Mouse (Mus musculus) brown adipose tissue, adult 24 weeks (tissue): ENCODE measurements around the gene Mlxipl. TPM values are rescaled to one million over a fixed set of nuclear protein-coding genes. Genes with fewer than 3 reads are reported as not detected.
"Not testable (repeated sequence)": the region's sequence is repeated elsewhere in the genome, so short reads cannot be mapped to it uniquely, and the experiment has no call there.

Source experiments
- H3K27ac ChIP-seq: fragments of 200-500 bp; replicated peaks from 2 replicates; pipeline ENCODE4 v1.5.1; 2012; ENCODE audit warnings: low read depth, mild to moderate bottlenecking, low read length
- H3K4me1 ChIP-seq: fragments of 200-500 bp; 2 replicates; pipeline ENCODE4 v1.6.1; 2012; ENCODE audit warnings: low read length, mixed read lengths; ENCODE audit not compliant: control insufficient read depth, insufficient read depth, insufficient read length
- H3K4me3 ChIP-seq: fragments of 200-500 bp; 2 replicates; pipeline ENCODE4 v1.5.1; 2012; ENCODE audit warnings: low read depth, mild to moderate bottlenecking, low read length, moderate library complexity; ENCODE audit not compliant: insufficient read depth
- polyA plus RNA-seq: library from polyadenylated mRNA; stranded (reverse); fragments of >200 nt; gene quantifications from 2 replicates; pipeline ENCODE4 v1.2.4, GENCODE M21; 2012; ENCODE audit not compliant: missing spikeins, insufficient read depth, insufficient read length

Mlxipl gene
- 174 and 262 TPM in 2 replicates for polyA plus RNA-seq

DNA sequence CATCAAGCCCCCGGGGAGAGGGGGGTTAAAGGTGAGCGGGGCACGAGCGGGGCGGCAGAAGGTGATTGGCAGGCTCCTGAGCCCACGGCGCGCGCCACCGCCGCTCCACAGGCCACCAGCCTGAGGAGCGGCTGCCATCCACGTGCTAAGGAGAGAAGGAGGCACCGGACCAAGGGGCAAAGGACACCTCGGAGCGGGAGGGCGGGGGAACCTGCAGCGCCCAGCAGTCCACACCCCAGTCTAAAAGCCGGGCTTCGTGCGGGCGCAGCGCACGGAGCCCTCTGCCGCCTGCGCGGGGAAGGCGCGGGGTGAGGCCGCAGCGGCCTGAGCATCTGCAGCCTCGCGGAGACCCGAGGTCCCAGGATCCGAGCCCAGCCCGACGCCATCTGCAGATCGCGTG, at the start of gene Mlxipl:
Gene Mlxipl (plus strand): TSS at position 238 of the 400 bp plus-strand sequence.
- no peaks in the 10 kb centered on the region for H3K4me1 ChIP-seq
- peak within 1 kb of the TSS; percentile 40 for H3K4me3 ChIP-seq
- no peak within 1 kb of the TSS for H3K27ac ChIP-seq

DNA sequence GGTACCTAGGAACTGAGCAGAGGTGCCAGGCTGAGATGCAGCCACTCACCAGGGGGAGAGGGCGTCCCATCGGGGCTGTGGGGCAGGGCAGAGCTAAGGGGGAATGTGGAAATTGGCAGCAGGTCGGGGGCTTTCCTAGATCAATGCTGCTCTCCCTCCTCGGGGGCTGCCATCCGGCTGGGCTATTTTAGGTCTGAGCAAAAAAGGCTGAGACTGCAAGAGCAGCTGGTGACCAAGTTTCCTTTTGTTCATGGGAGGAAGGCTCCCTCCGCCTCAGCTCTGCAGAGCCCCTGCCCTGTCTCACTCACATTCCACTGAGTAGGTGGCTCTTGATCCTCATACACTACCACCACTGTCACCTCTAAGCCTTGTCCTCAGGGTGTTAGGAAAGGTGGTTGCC, 49.6 kb upstream of the Mlxipl start:
- no peak overlapping the region for H3K27ac ChIP-seq
- H3K4me1 ChIP-seq, result no peaks in the 10 kb centered on the region
- no peak overlapping the region for H3K4me3 ChIP-seq

DNA sequence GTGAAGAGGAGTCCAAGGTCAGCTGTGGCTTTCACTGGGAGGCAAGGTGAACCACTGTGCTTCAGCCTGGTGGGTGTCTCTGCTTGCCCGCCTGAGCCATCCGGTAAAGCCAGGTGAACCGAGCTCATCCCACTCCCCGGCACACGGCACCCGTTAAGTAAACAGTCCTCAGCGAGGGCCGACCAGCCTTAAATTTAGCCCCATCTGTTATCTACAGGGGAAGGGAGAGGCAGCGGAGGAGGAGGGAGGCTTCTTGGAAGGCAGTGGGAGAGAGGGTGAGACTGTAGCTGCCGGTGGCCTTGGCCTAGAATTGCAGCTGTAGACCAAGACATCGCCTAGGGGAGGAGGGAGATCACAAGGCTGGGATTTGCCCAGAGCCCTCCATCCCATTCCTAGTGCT, 48.9 kb upstream of the Mlxipl start:
- Histone ChIP-seq H3K4me3 (no peak overlapping the region), H3K4me1 (no peaks in the 10 kb centered on the region), H3K27ac (no peak overlapping the region)

DNA sequence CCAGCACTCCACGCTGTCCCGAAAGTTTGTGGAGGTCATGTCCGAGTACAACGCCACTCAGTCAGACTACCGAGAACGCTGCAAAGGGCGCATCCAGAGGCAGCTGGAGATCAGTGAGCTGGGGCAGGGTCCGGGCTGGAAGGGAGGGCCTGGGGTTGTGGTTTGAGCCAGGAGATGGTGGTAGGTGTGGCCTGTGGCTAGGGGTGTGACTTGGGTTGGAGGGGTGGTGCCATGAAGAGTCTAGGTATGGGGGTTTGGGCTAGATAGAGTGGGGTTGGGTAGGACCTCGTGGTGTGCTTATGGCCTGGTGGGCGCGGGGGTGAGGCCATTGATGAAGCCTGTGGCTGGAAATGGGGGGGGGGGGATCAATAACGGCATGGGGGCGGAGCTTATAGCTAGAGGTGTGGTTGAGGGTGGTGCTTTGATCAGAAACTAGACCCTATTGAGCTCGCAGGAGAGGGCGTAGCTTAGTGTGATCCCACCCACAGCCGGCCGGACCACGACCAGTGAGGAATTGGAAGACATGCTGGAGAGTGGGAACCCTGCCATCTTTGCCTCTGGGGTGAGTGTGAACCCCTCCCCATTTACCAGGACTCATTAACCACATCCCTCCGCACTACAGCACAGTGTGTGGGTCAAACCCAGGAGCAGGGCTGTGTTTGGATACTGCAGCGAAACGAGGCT, 47.4 kb upstream of the Mlxipl start:
- no peaks in the 10 kb centered on the region for H3K4me1 ChIP-seq
- H3K27ac ChIP-seq, result no peak overlapping the region
- H3K4me3 ChIP-seq, result no peak overlapping the region

DNA sequence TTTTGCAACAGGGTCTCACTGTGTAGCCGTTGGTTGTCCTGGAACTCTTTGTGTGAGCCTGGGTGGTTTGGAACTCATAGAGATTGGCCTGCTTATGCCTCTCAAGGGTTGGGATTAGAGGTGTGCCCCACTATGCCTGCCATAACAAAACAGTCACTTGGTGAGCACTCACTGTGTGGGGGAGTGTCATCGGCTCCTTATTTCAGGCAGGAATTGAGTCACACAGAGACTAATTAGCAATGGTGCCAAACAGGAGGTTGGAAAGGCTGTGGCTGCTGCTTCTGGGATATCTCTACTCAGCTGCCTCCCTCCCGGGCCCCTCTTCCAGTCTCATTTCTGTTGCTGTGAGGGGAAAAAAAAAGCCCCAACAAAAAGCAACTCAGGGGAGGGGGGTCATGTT, 45.1 kb upstream of the Mlxipl start:
- Histone ChIP-seq H3K27ac (no peak overlapping the region), H3K4me1 (no peaks in the 10 kb centered on the region), H3K4me3 (no peak overlapping the region)

DNA sequence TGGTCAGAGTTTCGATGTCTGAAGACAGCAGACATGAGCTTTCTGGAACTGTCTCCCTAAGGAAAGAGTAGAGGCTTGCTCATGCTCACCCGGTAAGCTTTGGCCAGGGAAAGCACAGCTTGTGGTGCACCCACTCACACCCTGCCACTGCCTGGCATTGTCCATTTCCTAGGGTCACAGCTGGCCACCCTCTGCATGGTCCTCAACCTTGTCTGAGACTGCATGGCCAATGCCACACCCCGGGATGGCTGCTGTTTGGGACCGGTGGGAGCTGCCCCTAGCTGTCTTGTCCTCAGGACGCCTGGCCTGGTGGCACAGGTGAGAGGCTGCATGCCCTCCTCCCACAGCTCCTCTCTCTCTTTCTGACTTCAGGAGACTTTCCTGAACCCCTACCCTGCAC, 41.2 kb upstream of the Mlxipl start:
- no peak overlapping the region for H3K4me3 ChIP-seq
- no peak overlapping the region for H3K27ac ChIP-seq
- H3K4me1 ChIP-seq, result no peaks in the 10 kb centered on the region

DNA sequence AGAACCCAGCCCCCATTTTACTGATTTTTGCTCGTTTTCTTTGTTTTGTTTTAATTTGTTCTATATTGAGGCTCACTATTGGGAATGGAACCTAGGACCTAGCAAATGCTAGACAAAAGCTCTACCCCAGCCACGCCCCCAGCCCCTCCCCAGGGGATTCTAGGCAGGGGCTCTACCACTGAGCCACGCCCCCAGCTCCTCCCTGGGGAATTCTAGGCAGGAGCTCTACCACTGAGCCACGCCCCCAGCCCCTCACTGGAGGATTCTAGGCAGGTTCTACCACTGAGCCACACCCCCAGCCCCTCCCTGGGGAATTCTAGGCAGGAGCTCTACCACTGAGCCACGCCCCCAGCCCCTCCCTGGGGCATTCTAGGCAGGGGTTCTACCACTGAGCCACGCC, 40.4 kb upstream of the Mlxipl start:
- H3K4me1 ChIP-seq, H3K4me3 ChIP-seq, H3K27ac ChIP-seq: not testable (repeated sequence)

DNA sequence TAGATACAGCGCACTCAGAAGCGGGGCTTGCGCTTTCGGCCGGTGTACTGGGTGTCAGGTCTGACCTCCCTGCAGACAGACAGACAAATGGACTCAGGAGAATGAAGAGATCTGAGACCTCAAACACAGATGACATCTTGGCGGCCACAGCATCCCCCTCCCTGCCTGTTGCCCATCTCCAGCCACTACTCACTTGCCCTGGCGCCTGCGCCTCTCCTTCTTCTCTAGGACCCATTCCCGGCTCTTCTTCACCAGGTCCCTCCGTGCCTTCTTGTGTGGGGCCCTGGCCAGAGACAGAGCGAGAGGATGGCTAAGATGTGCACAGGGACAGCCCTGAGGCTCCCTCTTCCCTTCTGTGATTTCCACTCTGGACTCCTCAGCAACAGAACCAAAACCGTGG, 36.3 kb upstream of the Mlxipl start:
- no peak overlapping the region for H3K27ac ChIP-seq
- H3K4me1 ChIP-seq, result no peaks in the 10 kb centered on the region
- no peak overlapping the region for H3K4me3 ChIP-seq

DNA sequence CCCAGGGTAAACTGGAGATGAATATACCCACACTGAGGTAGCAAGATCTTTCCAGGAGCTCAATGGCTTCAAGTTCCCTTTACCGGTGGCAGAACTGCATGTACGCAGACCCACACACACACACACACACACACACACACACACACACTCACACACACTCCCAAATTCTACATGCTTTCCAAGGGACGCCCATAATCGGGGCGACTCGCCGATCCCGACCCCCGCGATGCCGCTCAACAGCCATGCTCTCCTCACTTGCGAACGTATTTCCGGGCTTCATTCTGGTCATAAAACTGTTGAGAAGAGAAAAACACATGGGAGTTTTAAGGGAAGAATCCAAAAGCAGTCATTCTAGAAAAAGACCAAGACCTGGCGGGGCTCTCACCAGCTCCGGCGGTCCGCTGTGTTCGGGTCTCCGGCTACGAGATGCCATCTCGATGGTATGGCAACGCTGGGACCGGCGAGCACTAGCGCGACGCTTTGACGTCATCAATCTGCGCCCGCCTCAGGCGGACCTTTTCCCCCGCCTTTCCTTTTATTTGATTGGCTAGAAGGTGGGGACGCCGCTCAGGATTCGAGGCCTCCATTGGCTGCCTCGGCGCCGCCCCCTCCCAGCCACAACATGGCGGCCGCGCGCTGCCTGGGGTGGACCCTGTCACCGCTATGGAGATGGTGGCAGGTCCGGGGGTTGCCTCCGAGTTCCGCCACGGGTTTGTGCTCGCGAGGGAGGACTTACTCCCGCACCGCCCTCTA, 25.9 kb upstream of the Mlxipl start, which contains the start of gene Dnajc30:
Gene Dnajc30 (plus strand): TSS at position 574 of the 753 bp plus-strand sequence.
- H3K4me1 ChIP-seq, result peaks cover 2% of the 10 kb centered on the region; the same call in 1 of the 2 replicates
- peak within 1 kb of the TSS; percentile 94 for H3K4me3 ChIP-seq
- H3K27ac ChIP-seq, result peak within 1 kb of the TSS; percentile 62

DNA sequence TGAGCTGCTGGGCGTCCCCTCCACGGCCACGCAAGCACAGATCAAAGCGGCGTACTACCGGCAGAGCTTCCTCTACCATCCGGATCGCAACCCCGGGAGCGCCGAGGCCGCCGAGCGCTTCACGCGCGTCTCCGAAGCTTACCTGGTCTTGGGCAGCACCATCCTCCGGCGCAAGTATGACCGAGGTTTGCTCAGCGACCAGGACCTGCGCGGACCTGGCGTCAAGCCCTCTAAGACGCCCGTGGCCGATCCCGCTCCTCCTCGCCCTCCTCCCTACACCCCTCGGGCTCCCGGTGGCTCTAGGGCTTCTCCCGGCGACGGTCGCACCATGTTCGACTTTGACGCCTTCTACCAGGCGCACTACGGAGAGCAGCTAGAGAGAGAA, 25.3 kb upstream of the Mlxipl start:
- Histone ChIP-seq H3K27ac (peak overlapping the region; percentile 62), H3K4me1 (peaks cover 2% of the 10 kb centered on the region; the same call in 1 of the 2 replicates), H3K4me3 (peak overlapping the region; percentile 67)

DNA sequence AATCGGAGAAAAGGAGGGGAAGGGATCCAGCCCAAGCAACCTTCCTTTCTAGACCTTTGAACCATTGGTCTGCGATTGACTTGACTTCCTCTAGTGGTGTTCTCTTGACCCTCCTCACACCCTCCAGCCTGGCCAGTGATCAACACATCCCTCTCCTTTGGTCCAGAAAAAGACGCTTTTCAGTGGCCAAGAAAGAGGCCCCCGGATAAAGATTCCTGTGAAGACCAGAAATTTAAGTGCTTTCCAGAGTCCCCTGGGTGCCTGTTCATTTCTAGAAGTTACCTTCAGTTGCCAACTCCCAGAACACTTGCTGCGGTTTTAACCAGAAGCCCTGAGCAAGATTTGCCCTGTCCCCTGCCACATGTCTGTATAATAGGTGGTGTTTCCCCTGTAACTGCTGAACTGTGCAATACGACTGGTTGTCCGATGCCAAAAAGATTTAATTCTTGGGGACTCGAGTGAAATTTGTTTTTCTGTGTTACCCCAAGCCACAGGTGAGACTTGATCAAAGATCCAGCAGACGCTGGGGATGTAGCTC, 24.7 kb upstream of the Mlxipl start, which contains the start of gene Bud23:
Gene Bud23 (minus strand): TSS at position 51 of the 538 bp plus-strand sequence.
- Histone ChIP-seq H3K27ac (peak within 1 kb of the TSS; percentile 62), H3K4me3 (peak within 1 kb of the TSS; percentile 94)
- not testable (repeated sequence) for H3K4me1 ChIP-seq

DNA sequence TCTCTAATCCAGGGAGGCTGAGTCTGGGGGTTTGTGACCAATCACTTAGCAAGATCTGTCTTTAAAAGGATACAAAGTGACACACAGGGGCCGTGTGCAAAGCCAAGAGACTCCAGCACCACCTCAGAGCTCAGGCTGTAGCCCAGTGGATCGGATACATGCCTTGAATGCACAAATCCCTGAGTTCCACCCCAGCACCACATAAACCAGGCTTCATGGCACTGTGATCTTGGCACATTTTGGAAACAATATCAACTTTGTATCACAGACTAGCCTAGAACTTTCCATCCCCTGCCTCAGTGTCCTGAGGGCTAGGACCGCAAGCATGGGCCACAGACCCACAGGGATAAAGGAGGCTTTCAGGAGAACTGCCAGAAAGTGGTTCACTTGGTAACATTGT, 23.7 kb upstream of the Mlxipl start:
- Histone ChIP-seq H3K4me3 (no peak overlapping the region), H3K4me1 (peaks cover 2% of the 10 kb centered on the region; the same call in 1 of the 2 replicates), H3K27ac (no peak overlapping the region)

DNA sequence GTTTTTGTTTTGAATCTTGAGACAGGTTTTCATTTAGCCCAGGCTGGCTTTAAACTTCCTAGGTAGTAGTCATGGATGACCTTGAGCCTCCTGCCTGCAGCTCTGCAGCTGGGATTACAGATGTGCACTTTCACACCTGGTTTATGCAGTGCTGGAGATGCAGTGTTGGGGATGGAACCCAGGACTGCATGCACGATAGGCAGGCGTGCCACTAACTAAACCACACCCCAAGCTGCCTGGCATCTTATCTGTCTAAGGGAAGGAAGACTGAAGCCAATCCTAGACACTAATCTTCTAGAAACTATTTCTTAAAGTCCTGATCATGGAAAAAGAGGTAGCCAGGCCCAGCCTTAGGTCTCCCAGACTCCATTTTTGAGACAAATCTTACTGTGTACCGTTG, 19.2 kb upstream of the Mlxipl start:
- Histone ChIP-seq H3K4me1 (peaks cover 2% of the 10 kb centered on the region; the same call in 1 of the 2 replicates), H3K27ac (no peak overlapping the region), H3K4me3 (no peak overlapping the region)

DNA sequence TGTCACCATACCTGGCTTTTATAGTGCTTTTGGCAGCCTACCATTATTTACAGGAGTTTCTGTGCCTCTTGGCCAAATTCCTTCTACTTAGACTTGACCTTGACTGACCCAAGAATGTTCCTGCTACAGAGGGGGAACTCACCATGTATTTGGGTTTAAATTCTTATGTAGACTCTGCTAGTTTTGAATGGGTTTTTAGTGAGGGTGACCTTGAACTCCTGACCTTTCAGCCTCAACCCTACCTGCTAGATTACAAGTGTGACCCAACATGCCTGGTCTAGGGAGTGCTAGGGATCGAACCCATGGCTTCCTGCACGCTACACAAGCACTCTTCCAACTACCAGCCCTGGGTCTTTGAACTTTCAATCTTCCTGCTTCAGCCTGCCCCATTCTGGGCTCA, 17.6 kb upstream of the Mlxipl start:
- H3K27ac ChIP-seq, result no peak overlapping the region
- H3K4me1 ChIP-seq, result no peaks in the 10 kb centered on the region
- H3K4me3 ChIP-seq, result no peak overlapping the region

DNA sequence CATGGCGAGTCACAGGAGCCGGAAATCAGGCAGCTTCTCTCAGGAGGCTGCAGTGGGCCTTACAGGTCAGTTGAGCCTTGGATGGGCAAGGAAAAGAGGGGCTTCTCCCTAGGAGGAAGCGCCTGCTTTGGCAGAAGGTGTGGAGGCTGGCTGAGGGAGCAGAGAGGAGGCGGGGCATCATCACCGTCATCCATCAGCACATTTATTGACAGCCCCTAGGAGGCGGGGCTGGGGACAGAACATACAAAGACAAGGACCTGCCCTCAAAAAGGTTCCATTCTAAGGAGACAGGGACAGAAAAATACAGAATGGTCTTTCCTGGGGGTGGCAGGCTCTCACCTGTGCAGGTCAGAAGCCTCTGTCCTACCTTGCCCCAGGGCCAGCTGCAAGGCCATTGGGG, 17.0 kb upstream of the Mlxipl start:
- Histone ChIP-seq H3K27ac (no peak overlapping the region), H3K4me3 (no peak overlapping the region), H3K4me1 (no peaks in the 10 kb centered on the region; the same call in 1 of the 2 replicates)
